Mouse (Mus musculus) adrenal gland, postnatal 4 days (tissue): ENCODE measurements around the gene 2300003K06Rik. TPM values are rescaled to one million over a fixed set of nuclear protein-coding genes. Genes with fewer than 3 reads are reported as not detected.
"Not testable (repeated sequence)": the region's sequence is repeated elsewhere in the genome, so short reads cannot be mapped to it uniquely, and the experiment has no call there.

Experiments
- DNase-seq, 2 experiments: peaks; one replicate each; pipeline ENCODE4 v3.0.0; 2021 to 2022; ENCODE audit warnings: low spot score in 2 of 2, mixed read lengths in 2 of 2
- long read RNA-seq, 2 experiments: library from polyadenylated mRNA; stranded (forward); transcript quantifications; one replicate each; pipeline ENCODE4 v2.0.0; 2021
- total RNA-seq, 2 experiments: library from RNA; stranded (reverse); gene quantifications; 2 replicates each; pipeline ENCODE4 v1.2.3; 2021

Gene 2300003K06Rik
- not detected for total RNA-seq
- long read RNA-seq, experiment 1, result 0 reads
- long read RNA-seq, experiment 2, result 0 reads

DNA sequence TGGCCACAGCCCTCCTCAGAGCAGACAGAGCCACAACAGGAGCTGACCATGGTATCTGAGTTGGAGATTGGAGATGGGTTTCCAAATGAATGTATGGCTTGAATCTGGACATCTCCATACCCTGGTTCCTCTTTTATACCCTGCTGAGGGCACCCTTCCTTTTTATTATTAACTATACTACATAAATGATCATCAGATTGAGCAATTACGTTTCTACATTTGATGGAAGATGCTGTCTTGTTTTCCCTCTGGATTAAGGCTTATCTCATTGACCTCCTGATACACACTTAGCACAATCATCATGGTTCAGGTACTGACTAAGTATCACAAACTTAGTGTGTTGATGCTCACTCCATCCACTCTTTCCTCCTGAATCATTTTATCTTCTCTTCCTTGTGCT, at the start of gene 2300003K06Rik:
TSS of gene 2300003K06Rik (minus strand) at position 101 of the 400 bp plus-strand sequence.
- DNase-seq, result no peak

DNA sequence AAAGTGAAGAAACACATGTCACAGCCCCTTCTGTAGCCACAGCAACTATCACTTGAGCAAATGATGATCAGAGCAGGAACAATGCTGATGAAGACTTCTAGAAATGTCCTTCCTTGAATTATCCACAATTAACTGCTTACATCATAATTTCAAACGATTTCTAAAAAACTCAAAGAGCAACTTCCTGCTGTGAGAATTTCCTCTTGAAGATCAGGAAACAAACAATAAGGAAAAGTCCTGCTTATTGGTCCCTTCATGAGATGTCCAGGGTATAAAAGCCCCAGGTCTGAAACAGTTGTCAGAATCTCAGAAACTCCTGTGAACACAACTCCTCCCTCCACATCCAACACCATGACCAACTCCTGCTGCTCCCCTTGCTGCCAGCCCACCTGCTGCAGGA, 41.0 kb upstream of the 2300003K06Rik start, which contains the start of gene Gm11567:
TSS of gene Gm11567 (plus strand) at position 301 of the 400 bp plus-strand sequence.
- not testable (repeated sequence) for DNase-seq

DNA sequence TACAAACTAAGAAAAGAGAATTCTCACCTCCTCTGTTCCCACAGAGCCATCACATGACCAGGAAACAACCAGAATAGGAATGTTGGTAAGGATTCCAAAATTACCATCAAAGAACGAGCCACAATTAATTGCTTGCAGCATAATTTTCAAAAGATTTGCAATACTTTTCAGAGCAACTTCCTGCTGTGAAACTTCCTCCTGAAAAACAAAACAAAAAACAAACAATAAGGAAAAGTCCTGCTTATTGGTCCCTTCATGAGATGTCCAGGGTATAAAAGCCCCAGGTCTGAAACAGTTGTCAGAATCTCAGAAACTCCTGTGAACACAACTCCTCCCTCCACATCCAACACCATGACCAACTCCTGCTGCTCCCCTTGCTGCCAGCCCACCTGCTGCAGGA, 35.2 kb upstream of the 2300003K06Rik start, which contains the start of gene Krtap9-1:
TSS of gene Krtap9-1 (plus strand) at position 301 of the 400 bp plus-strand sequence.
- not testable (repeated sequence) for DNase-seq

GRCm38 (mm10) chr11:99864176-99864575, 26.3 kb upstream of the 2300003K06Rik start, which contains the start of gene Gm11559:
Gene Gm11559, plus strand, starts transcription at chr11:99864476.
- not testable (repeated sequence) for DNase-seq

DNA sequence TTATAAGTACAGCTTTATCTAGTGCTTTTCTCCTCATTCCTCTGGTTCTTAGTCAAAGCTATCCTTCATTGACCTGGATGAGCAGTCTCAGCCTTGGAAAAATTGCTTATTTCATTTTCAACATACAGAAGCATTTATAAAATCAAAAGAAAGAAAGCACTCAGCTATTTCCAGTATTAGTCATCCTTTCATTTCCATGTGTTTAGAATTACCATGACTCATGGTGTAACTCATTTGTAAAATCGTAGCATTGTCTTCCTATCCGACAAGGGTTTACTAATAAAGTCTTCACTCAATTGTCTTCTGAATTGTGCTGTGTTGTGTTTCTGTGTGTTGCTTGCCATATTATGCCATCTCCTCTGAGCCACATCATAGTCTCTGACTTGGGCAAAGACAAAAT, 20.9 kb upstream of the 2300003K06Rik start:
- no peak for DNase-seq

GRCm38 (mm10) chr11:99857617-99858016, 19.8 kb upstream of the 2300003K06Rik start, which contains the start of gene Gm11568:
Gene Gm11568, plus strand, starts transcription at chr11:99857917.
- DNase-seq, result no peak

DNA sequence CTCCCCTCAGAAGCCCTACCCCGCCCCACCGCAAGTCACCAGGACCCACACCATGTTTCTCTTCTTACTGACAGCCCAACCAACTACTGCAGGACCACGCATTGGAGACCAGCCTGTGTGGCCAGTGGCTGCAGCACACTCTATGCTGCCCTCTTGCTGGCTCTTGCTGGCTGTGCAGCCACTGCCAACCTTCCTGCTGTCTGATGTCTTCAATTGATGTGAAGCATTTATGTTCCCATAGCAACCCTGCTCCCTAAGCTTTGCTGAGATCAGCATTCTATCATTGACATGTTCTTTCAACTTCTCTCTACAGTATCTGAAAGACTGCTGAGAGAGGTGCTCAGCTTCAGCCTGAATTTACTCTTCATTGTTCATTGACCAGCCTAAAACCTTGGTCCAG, 16.3 kb upstream of the 2300003K06Rik start:
- DNase-seq, result no peak

GRCm38 (mm10) chr11:99851508-99851907, 13.6 kb upstream of the 2300003K06Rik start, which contains the start of gene Krtap4-16:
Gene Krtap4-16, minus strand, starts transcription at chr11:99851608.
- no peak for DNase-seq

- DNase-seq, result no peak
Observed at GRCm38 (mm10) chr11:99846746-99847145, 8.9 kb upstream of the 2300003K06Rik start.

- no peak for DNase-seq
Observed at GRCm38 (mm10) chr11:99842185-99842584, 4.3 kb upstream of the 2300003K06Rik start.

GRCm38 (mm10) chr11:99815566-99815965, 22.3 kb downstream of the 2300003K06Rik start, which contains the start of gene Gm11564:
Gene Gm11564, minus strand, starts transcription at chr11:99815666.
- DNase-seq, result not testable (repeated sequence)

GRCm38 (mm10) chr11:99809792-99810191, 28.1 kb downstream of the 2300003K06Rik start, which contains the start of gene Krtap4-13:
Gene Krtap4-13, minus strand, starts transcription at chr11:99809892.
- DNase-seq, result not testable (repeated sequence)

GRCm38 (mm10) chr11:99804346-99804745, 33.5 kb downstream of the 2300003K06Rik start, which contains the start of gene Gm11554:
Gene Gm11554, minus strand, starts transcription at chr11:99804446.
- DNase-seq, result not testable (repeated sequence)

- not testable (repeated sequence) for DNase-seq
Observed at GRCm38 (mm10) chr11:99798832-99799231, 39.0 kb downstream of the 2300003K06Rik start, which contains the start of gene Gm11569. Gene Gm11569, minus strand, starts transcription at chr11:99798932.

DNA sequence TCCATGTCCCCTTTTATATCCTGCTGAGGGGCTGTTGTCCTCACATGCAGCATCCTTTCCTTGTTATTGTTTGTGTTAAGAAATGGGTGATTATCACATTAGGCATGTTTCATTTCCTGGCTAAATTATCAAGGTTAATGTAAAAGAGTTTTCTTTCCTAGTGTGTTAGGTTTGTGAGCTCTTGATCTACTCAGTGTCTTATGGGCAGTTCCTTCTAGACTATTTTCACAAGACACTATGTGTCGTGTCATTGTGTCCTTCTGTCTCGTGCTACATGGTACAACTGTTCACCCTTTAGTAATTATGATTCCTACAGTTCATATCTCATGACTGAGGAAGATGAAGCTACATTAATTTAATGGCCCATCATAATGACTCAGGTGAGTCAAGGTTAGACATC, 44.5 kb downstream of the 2300003K06Rik start, which contains the start of gene Gm11596:
TSS of gene Gm11596 (minus strand) at position 101 of the 400 bp plus-strand sequence.
- no peak for DNase-seq

Other genes starting within 250 kb of the 2300003K06Rik start
- gene Krtap1-3, start 246.7 kb downstream of the 2300003K06Rik start, total RNA-seq, result not detected
- gene Krtap9-3, start 240.0 kb downstream of the 2300003K06Rik start, total RNA-seq, result not detected
- gene Gm11938, start 234.8 kb downstream of the 2300003K06Rik start, total RNA-seq, result not detected
- not detected for gene Gm11937, start 227.9 kb downstream of the 2300003K06Rik start, total RNA-seq
- gene Krtap2-4, start 223.2 kb downstream of the 2300003K06Rik start, total RNA-seq, result not detected
- gene Gm11562, start 217.6 kb downstream of the 2300003K06Rik start, total RNA-seq, result not detected
- gene Krtap4-1, start 209.8 kb downstream of the 2300003K06Rik start, total RNA-seq, result not detected
- not detected for gene Krtap4-2, start 203.0 kb downstream of the 2300003K06Rik start, total RNA-seq
- not detected for gene Krtap4-7, start 194.0 kb downstream of the 2300003K06Rik start, total RNA-seq
- not detected for gene Gm11555, start 187.8 kb downstream of the 2300003K06Rik start, total RNA-seq
- not detected for gene Gm11563, start 179.1 kb downstream of the 2300003K06Rik start, total RNA-seq
- not detected for gene Krtap4-6, start 172.1 kb downstream of the 2300003K06Rik start, total RNA-seq
- gene Gm14190, start 147.3 kb downstream of the 2300003K06Rik start, total RNA-seq, result not detected
- not detected for gene Gm14180, start 103.8 kb downstream of the 2300003K06Rik start, total RNA-seq
- gene Gm11595, start 65.2 kb downstream of the 2300003K06Rik start, total RNA-seq, result not detected
- gene Krtap4-8, start 57.4 kb downstream of the 2300003K06Rik start, total RNA-seq, result not detected
- not detected for gene Krtap4-9, start 52.9 kb downstream of the 2300003K06Rik start, total RNA-seq
- gene Gm11596, start 44.6 kb downstream of the 2300003K06Rik start, total RNA-seq, result not detected
- not detected for gene Gm11569, start 39.1 kb downstream of the 2300003K06Rik start, total RNA-seq
- not detected for gene Gm11554, start 33.6 kb downstream of the 2300003K06Rik start, total RNA-seq
- gene Krtap4-13, start 28.2 kb downstream of the 2300003K06Rik start, total RNA-seq, result not detected
- not detected for gene Gm11564, start 22.4 kb downstream of the 2300003K06Rik start, total RNA-seq
- gene Krtap4-16, start 13.5 kb upstream of the 2300003K06Rik start, total RNA-seq, result not detected
- gene Gm11568, start 19.9 kb upstream of the 2300003K06Rik start, total RNA-seq, result not detected
- gene Gm11559, start 26.4 kb upstream of the 2300003K06Rik start, total RNA-seq, result not detected
- gene Krtap9-1, start 35.3 kb upstream of the 2300003K06Rik start, total RNA-seq, result not detected
- not detected for gene Gm11567, start 41.1 kb upstream of the 2300003K06Rik start, total RNA-seq
- gene Krtap31-1, start 69.9 kb upstream of the 2300003K06Rik start, total RNA-seq, result not detected
- gene Gm11565, start 76.7 kb upstream of the 2300003K06Rik start, total RNA-seq, result not detected
- not detected for gene Krtap31-2, start 98.2 kb upstream of the 2300003K06Rik start, total RNA-seq
- gene Krtap9-5, start 110.4 kb upstream of the 2300003K06Rik start, total RNA-seq, result not detected
- not detected for gene Krtap29-1, start 141.0 kb upstream of the 2300003K06Rik start, total RNA-seq
- gene Krtap16-1, start 148.5 kb upstream of the 2300003K06Rik start, total RNA-seq, result not detected
- not detected for gene Krtap17-1, start 155.9 kb upstream of the 2300003K06Rik start, total RNA-seq
- not detected for gene Krt33a, start 178.1 kb upstream of the 2300003K06Rik start, total RNA-seq
- not detected for gene Krt33b, start 191.8 kb upstream of the 2300003K06Rik start, total RNA-seq
- not detected for gene Krt34, start 203.5 kb upstream of the 2300003K06Rik start, total RNA-seq
- not detected for gene Krt31, start 212.5 kb upstream of the 2300003K06Rik start, total RNA-seq